Mouse (Mus musculus): ENCODE measurements around the gene Akr1a1.
"Not testable (repeated sequence)": the region's sequence is repeated elsewhere in the genome, so short reads cannot be mapped to it uniquely, and the experiment has no call there.

Akr1a1 gene

GRCm38 (mm10) chr4:116660829-116661228 is 9.3 kb upstream of the Akr1a1 start:
- intact Hi-C loops (cut with DNase I), result no loop called here

DNA sequence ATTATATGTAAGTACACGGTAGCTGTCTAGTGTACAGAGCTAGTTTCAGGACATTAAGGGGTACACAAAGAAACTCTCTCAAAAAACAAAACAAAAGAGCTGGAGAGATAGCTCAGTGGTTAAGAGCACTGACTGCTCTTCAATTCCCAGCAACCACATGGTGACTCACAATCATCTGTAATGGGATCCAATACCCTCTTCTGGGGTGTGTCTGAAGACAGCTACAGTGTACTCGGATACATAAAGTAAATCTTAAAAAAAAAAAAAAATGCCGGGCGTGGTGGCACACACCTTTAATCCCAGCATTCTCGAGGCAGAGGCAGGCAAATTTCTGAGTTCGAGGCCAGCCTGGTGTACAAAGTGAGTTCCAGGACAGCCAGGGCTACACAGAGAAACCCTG is 8.4 kb upstream of the Akr1a1 start:
- intact Hi-C loops (cut with DNase I), result not testable (repeated sequence)

DNA sequence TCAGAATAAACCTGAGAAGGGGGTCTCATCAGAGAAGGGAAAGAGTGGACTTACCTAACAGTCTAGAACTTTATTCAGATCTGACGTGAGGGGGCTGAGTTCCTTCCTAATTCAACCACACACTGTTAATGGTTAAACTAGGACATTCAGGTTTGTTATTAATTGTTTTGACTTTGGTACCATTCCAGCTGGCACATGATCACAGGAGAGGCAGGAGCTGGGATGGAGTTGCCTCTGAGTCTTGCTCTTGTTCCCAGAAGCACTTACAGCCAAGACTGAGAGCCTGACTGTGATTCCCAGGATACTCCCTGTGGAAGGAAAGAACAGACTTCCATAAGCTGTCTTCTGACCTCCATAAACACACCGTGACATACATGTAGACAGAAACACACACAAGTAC is 8.0 kb upstream of the Akr1a1 start:
- intact Hi-C loops (cut with DNase I), result no loop called here

DNA sequence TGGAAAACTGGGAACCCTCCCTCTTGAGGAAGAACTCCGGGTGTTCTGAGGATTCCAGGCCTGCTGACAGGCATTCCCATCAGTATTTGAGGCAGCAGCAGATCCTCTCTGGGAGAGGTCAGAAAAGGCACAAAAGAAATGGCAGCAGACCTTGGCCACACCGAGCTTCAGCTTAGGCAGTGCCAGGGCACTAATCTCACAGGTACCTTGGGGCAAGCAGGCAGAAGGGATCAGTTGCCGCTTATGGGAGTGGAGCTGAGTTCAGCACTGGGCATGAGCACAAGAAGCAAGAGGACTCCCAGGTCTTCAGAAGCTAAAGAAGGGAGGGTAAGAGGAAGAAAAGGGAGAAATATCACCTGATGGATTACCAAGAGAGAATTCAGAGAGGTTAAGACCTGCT is 6.5 kb upstream of the Akr1a1 start:
- intact Hi-C loops (cut with DNase I), result no loop called here

DNA sequence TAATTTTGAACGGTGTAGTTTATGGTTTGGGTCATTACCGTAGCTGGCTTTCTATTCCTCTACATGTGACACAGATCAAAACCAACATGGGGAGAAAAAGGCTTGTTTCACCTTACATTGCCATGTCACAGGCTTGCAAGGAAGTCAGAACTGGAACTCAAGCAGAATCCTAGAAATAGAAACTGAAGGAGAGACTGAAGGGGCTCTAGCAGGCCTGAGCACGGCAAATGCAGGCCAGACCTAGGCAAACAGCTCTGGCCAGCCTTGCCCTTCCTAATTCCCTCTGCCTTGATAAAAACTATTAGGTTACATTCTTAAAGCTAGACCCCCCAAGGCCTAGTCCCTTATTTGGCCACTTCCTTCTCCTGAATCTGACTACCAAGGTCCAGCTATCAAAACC is 4.2 kb upstream of the Akr1a1 start:
- intact Hi-C loops (cut with DNase I), result no loop called here

DNA sequence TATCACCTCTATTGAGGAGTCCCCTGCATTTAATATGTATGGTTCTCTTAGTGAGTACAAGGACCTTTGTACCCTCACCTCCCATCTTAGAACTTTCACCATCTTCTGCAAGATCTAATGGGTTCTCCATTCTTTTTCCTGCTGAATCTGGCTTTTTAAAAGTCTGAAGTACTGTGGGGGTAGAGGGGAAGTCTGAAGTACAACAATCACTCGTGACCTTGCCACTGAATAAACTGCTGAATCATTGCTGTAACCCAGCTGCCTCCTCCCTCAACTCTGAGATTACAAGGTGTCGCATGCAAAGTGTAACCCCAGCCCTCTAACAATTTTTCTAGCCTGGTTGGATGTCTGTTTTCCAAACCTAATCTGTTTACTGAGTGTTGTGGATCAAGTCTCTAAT is 3.6 kb upstream of the Akr1a1 start:
- intact Hi-C loops (cut with DNase I), result no loop called here

GRCm38 (mm10) chr4:116653228-116653627 is 1.7 kb upstream of the Akr1a1 start:
- intact Hi-C loops (cut with DNase I), result no loop called here

DNA sequence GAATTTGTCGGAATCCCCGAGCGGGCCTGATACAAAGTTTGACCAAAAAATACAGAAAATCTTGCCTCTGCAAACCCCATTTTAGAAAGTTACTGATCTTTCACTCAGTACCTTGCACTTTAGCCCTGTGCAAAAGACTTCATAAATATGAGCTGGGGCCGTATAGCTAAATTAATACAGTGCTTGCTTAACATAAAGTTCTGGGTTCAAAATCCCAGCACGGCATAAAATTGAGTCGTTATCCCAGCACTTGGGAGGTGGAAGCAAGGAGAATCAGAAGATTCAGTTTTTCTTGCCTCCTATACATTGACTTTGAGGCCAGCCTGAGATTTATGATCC is 286 bp upstream of the Akr1a1 start:
- intact Hi-C loops (cut with DNase I), result no loop called here

- intact Hi-C loops (cut with DNase I), result no loop called here
Measured at GRCm38 (mm10) chr4:116650365-116650764, 1.1 kb downstream of the Akr1a1 start.

DNA sequence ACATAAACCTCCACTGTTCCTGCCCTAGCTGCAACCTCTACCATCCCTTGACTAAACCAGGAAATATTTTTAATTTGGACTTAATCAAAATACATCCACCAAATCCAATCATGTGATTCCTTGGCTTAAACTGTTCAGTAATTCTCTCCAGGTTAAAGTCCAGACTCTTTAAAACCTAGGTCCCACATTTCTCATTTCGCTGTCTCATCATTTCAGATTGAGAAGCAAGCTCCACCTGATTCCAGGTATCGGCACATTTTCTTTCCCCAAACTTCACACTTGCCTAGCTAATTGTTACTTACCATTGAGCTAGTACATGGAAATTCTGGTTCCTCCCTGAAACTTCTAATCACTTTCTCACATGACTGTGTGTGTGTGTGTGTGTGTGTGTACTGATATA is 2.1 kb downstream of the Akr1a1 start:
- intact Hi-C loops (cut with DNase I), result loop anchor here (5.0 kb wide), 1 partner anchor 38 kb away; the partner anchor contains the start of gene Prdx1

- intact Hi-C loops (cut with DNase I), result loop anchor here (5.0 kb wide), 1 partner anchor 42 kb away; the partner anchor contains the start of gene Prdx1
Measured at GRCm38 (mm10) chr4:116645624-116646023, 5.9 kb downstream of the Akr1a1 start.

GRCm38 (mm10) chr4:116644326-116644725 is 7.2 kb downstream of the Akr1a1 start:
- intact Hi-C loops (cut with DNase I), result no loop called here

- intact Hi-C loops (cut with DNase I), result no loop called here
Measured at GRCm38 (mm10) chr4:116642071-116642470, 9.4 kb downstream of the Akr1a1 start.

DNA sequence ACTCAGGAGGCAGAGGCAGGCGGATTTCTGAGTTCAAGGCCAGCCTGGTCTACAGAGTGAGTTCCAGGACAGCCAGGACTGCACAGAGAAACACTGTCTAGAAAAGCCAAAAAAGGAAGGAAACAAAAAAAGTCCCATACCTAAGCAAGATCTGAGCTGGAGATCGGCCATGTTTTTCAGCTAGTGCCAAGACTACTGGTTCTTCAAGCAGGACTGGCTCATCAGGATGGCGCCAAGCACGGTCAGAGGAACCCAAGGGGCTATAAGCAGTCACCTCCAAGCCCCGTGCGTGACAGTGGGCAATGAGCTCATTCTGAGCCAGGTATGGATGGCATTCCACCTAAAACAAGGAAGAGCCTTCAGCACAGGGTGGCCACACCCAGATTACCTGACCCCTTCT is 12.7 kb downstream of the Akr1a1 start:
- intact Hi-C loops (cut with DNase I), result no loop called here

GRCm38 (mm10) chr4:116635197-116635596 is 16.3 kb downstream of the Akr1a1 start:
- intact Hi-C loops (cut with DNase I), result no loop called here

- intact Hi-C loops (cut with DNase I), result loop anchor here (5.0 to 10.0 kb wide), 2 partner anchors 49 to 63 kb away; no protein-coding TSS in a partner anchor
Measured at GRCm38 (mm10) chr4:116627722-116628662, 23.5 kb downstream of the Akr1a1 start, which contains the start of gene Nasp. Gene Nasp, minus strand, starts transcription at chr4:116627941.

- intact Hi-C loops (cut with DNase I), result loop anchor here (5.0 to 10.0 kb wide), 2 partner anchors 50 to 63 kb away; no protein-coding TSS in a partner anchor
Measured at GRCm38 (mm10) chr4:116627359-116627716, 24.1 kb downstream of the Akr1a1 start.

- intact Hi-C loops (cut with DNase I), result loop anchor here (5.0 to 10.0 kb wide), 2 partner anchors 50 to 62 kb away; no protein-coding TSS in a partner anchor
Measured at GRCm38 (mm10) chr4:116626658-116627358, 24.7 kb downstream of the Akr1a1 start.

GRCm38 (mm10) chr4:116624831-116625230 is 26.6 kb downstream of the Akr1a1 start:
- intact Hi-C loops (cut with DNase I), result loop anchor here (5.0 to 10.0 kb wide), 2 partner anchors 52 to 60 kb away; no protein-coding TSS in a partner anchor

DNA sequence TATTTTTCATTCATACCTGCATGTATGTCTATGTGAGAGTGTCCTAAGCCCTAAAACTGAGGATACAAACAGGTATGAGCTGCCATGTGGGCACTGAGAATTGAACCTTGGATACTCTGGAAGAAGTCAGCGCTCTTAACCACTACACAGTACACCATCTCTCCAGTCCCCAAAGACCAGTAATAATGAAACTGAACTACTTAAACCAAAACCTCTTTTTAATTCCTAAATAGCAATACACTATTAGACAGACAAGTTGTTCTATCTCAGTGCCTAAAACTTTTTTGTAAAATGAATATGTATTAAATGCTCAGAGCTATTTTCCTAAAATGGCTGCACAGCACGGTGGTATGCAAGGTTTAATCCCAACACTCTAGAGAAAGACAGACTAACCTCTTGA is 36.2 kb downstream of the Akr1a1 start:
- intact Hi-C loops (cut with DNase I), result no loop called here

DNA sequence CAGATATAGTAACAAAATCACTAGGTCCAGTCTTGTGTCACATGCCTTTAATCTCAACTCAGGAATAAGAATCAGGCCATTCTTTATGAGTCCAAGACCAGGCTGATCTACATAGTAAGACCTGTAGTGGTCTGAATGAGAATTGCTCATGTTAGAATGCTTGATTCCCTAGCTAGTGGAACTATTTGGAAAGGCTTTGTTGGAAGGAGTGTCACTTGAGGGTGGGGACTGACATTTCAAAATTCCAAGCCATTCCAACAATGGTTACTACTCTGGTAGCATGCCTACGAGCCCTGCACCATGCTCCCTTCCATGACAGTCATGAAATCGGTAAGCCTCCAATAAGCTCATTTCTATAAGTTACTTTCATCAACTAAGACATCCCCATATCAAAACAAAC is 38.9 kb downstream of the Akr1a1 start:
- intact Hi-C loops (cut with DNase I), result no loop called here

Data from adrenal gland (tissue).